Comparison of ENCODE assay signal across 22 mouse cellular contexts in the genomic region with DNA sequence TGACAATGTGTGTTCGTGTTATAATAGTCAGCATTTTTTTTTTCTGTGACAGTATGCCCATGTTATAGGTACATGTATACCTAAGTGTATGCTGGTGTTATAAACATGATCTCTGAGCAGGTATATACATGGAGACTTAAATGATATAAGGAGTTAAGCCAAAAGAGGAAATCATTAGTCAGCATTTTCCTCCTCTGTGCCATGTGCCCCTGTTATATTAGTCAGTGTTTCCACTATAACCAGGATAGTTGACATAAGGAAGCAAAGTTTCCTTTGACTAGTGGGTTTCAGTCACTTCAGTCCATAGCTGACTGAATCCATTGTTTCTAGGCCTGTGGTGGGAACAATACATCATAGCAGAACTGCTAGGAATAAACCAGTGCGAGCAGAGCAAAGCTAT.
DNase-seq lines count a peak whose midpoint lies in the region; ATAC-seq and TF ChIP-seq lines count a peak whose summit lies in the region.
"Had no signal": no experiment of that assay in that cellular context is flagged by ENCODE, and none has a peak within 500 bp of the region (broad histone marks: within the 10 kb centered on the region; RNA-seq: fewer than 3 reads in every experiment).

No protein-coding gene starts in this region.

- H3K27ac ChIP-seq in forebrain, embryonic 12.5 days = 0 out of 2 replicates have a peak overlapping the region, but pooled peaks have one; percentile 2
- no peak overlapping the region for H3K27ac ChIP-seq in forebrain, embryonic 16.5 days (ENCODE audit: low read length)
- 0 out of 2 replicates have a peak overlapping the region, but pooled peaks have one; percentile 15 for H3K27ac ChIP-seq in heart, postnatal 0 days (ENCODE audit: low read depth)
- H3K27ac ChIP-seq in heart, embryonic 11.5 days (ENCODE audit: low read depth, low read length) = no peak overlapping the region
- no peak overlapping the region for H3K27ac ChIP-seq in ES-E14 (ENCODE audit: insufficient read depth, low read depth, low read length, poor library complexity, severe bottlenecking)
- H3K27ac ChIP-seq: embryonic facial prominence, embryonic 10.5 days; embryonic facial prominence, embryonic 12.5 days had no signal

- H3K4me2 ChIP-seq in forebrain, embryonic 12.5 days = no peak overlapping the region
- no peak overlapping the region for H3K4me2 ChIP-seq in forebrain, embryonic 16.5 days (ENCODE audit: low read length)
- no peak overlapping the region for H3K4me2 ChIP-seq in heart, postnatal 0 days (ENCODE audit: low read depth, low read length)
- H3K4me2 ChIP-seq in heart, embryonic 11.5 days = no peak overlapping the region
- H3K4me2 ChIP-seq: embryonic facial prominence, embryonic 12.5 days had no signal

- no peak overlapping the region for H3K4me3 ChIP-seq in forebrain, embryonic 12.5 days (replicated peaks)
- no peak overlapping the region for H3K4me3 ChIP-seq in forebrain, embryonic 16.5 days (replicated peaks; ENCODE audit: low read length)
- no peak overlapping the region for H3K4me3 ChIP-seq in heart, postnatal 0 days (ENCODE audit: low read depth, low read length)
- H3K4me3 ChIP-seq in heart, embryonic 11.5 days (ENCODE audit: low read depth, low read length) = no peak overlapping the region
- no peak overlapping the region for H3K4me3 ChIP-seq in ES-E14 (ENCODE audit: insufficient read depth in 1 of 2, low read depth in 1 of 2, low read length in 2 of 2, poor library complexity in 1 of 2, severe bottlenecking in 1 of 2)
- H3K4me3 ChIP-seq: embryonic facial prominence, embryonic 10.5 days; embryonic facial prominence, embryonic 12.5 days had no signal

- H3K9me3 ChIP-seq in forebrain, embryonic 12.5 days = no peaks in the 10 kb centered on the region
- no peaks in the 10 kb centered on the region for H3K9me3 ChIP-seq in forebrain, embryonic 16.5 days (ENCODE audit: control insufficient read depth, low read length)
- no peaks in the 10 kb centered on the region for H3K9me3 ChIP-seq in heart, postnatal 0 days (replicated peaks; ENCODE audit: control insufficient read depth, low read length)
- H3K9me3 ChIP-seq in heart, embryonic 11.5 days (replicated peaks; ENCODE audit: control insufficient read depth, low read length) = no peaks in the 10 kb centered on the region
- no peaks in the 10 kb centered on the region for H3K9me3 ChIP-seq in ES-E14 (ENCODE audit: control insufficient read depth, insufficient read depth, low read depth, low read length)
- H3K9me3 ChIP-seq: embryonic facial prominence, embryonic 10.5 days; embryonic facial prominence, embryonic 12.5 days had no signal

- in situ Hi-C loops in ES-E14 (cut with MboI; ENCODE audit: low sequenced_read_pairs in 2 of 2, unreplicated experiment in 2 of 2) = no loop called here

- TF ChIP-seq EP300 in heart, postnatal 0 days (IDR thresholded peaks at IDR 0.05; ENCODE audit: low read depth) = no peak

- no peak for TF ChIP-seq CTCF in heart, postnatal 0 days (IDR thresholded peaks at IDR 0.05; ENCODE audit: low read depth)

- no peak overlapping the region for H3K9ac ChIP-seq in forebrain, embryonic 12.5 days
- no peak overlapping the region for H3K9ac ChIP-seq in forebrain, embryonic 16.5 days (replicated peaks; ENCODE audit: low read depth, low read length)
- no peak overlapping the region for H3K9ac ChIP-seq in heart, postnatal 0 days (replicated peaks; ENCODE audit: low read depth, low read length)
- no peak overlapping the region for H3K9ac ChIP-seq in heart, embryonic 11.5 days (ENCODE audit: low read depth, low read length)
- no peak overlapping the region for H3K9ac ChIP-seq in ES-E14 (ENCODE audit: insufficient read depth, low read depth, low read length, poor library complexity, severe bottlenecking)
- H3K9ac ChIP-seq: embryonic facial prominence, embryonic 12.5 days; forebrain, postnatal 0 days had no signal

- 69% methylated on average over 2 of the region's 2 CpGs for WGBS in forebrain, embryonic 12.5 days
- 62% methylated on average over 2 of the region's 2 CpGs for WGBS in forebrain, embryonic 16.5 days
- 79% methylated on average over 2 of the region's 2 CpGs for WGBS in heart, postnatal 0 days
- WGBS in heart, embryonic 11.5 days (ENCODE audit: insufficient replicate concordance) = 75% methylated on average over 2 of the region's 2 CpGs

- H3K27me3 ChIP-seq in forebrain, embryonic 12.5 days = no peaks in the 10 kb centered on the region
- no peaks in the 10 kb centered on the region for H3K27me3 ChIP-seq in forebrain, embryonic 16.5 days (replicated peaks; ENCODE audit: control insufficient read depth, insufficient read depth, low read length)
- no peaks in the 10 kb centered on the region for H3K27me3 ChIP-seq in heart, postnatal 0 days (ENCODE audit: control insufficient read depth, insufficient read depth, low read length)
- no peaks in the 10 kb centered on the region for H3K27me3 ChIP-seq in heart, embryonic 11.5 days (ENCODE audit: control insufficient read depth, insufficient read depth, low read length)
- H3K27me3 ChIP-seq: embryonic facial prominence, embryonic 12.5 days; Patski had no signal

- ATAC-seq in forebrain, embryonic 12.5 days (ENCODE audit: low FRiP score) = no peak
- no peak for ATAC-seq in forebrain, embryonic 16.5 days
- no peak for ATAC-seq in heart, postnatal 0 days (ENCODE audit: insufficient read depth, low read depth)
- no peak for ATAC-seq in heart, embryonic 11.5 days (replicated peaks; ENCODE audit: insufficient number of reproducible peaks, low FRiP score, low TSS enrichment)
- ATAC-seq: activated CD4-positive, CD25-positive, alpha-beta regulatory T cell, adult 4 months; forebrain, embryonic 14.5 days; forebrain, postnatal 0 days; Patski had no signal

- peak; percentile 31 for DNase-seq in heart, postnatal 0 days (ENCODE audit: low spot score)
- DNase-seq in 416B (ENCODE audit: low read depth) = peak; percentile 76
- no peak for DNase-seq in ES-E14 (ENCODE audit: low read depth, low spot score)
- no peak for DNase-seq in urinary bladder, adult 18-20 months (ENCODE audit: low spot score in 2 of 2)
- DNase-seq in embryo, embryonic 11 days = no peak
- DNase-seq: adrenal gland, adult 8-10 months; adrenal gland, postnatal 14 days; adrenal gland, postnatal 36 days; cerebellum, adult 11-12 months; cerebellum, adult 2 months; cerebellum, adult 9-10 months; cerebellum, postnatal 10 days; cerebellum, postnatal 36 days; forebrain, postnatal 0 days had no signal

- H3K36me3 ChIP-seq in forebrain, embryonic 12.5 days (replicated peaks) = no peaks in the 10 kb centered on the region
- H3K36me3 ChIP-seq in forebrain, embryonic 16.5 days (ENCODE audit: control insufficient read depth, insufficient read depth) = no peaks in the 10 kb centered on the region
- H3K36me3 ChIP-seq in heart, postnatal 0 days (replicated peaks; ENCODE audit: control insufficient read depth, insufficient read depth, low read length) = no peaks in the 10 kb centered on the region
- no peaks in the 10 kb centered on the region for H3K36me3 ChIP-seq in heart, embryonic 11.5 days (ENCODE audit: control insufficient read depth, insufficient read depth, low read length)
- peaks cover 5% of the 10 kb centered on the region; the same call in 1 of the 2 replicates for H3K36me3 ChIP-seq in ES-E14 (ENCODE audit: control insufficient read depth, insufficient read depth, low read length, poor library complexity, severe bottlenecking)

- peaks cover 32% of the 10 kb centered on the region for H3K4me1 ChIP-seq in forebrain, embryonic 12.5 days
- H3K4me1 ChIP-seq in forebrain, embryonic 16.5 days (replicated peaks; ENCODE audit: control insufficient read depth, insufficient read depth, low read length) = peaks cover 20% of the 10 kb centered on the region
- peaks cover 6% of the 10 kb centered on the region for H3K4me1 ChIP-seq in heart, postnatal 0 days (ENCODE audit: control insufficient read depth, insufficient read depth)
- peaks cover 14% of the 10 kb centered on the region; the same call in 1 of the 2 replicates for H3K4me1 ChIP-seq in heart, embryonic 11.5 days (ENCODE audit: control insufficient read depth, insufficient read depth, low read length)
- H3K4me1 ChIP-seq in ES-E14 (ENCODE audit: control insufficient read depth in 2 of 2, insufficient read depth in 2 of 2, low read length in 2 of 2, poor library complexity in 1 of 2) = peaks cover 0 to 3% of the 10 kb centered on the region in 2 experiments; a peak in 1 of 4 replicates
- H3K4me1 ChIP-seq: embryonic facial prominence, embryonic 10.5 days had no signal

TF ChIP-seq in ES-E14, 5 proteins besides CTCF, POLR2A, EP300 and RAD21:
- no peak for TF ChIP-seq ZNF384 (IDR thresholded peaks at IDR 0.05; ENCODE audit: low read depth, low read length)
- TF ChIP-seq MAFK (IDR thresholded peaks at IDR 0.05; ENCODE audit: insufficient read depth, low read depth, low read length) = peak; percentile 90

Comparison
In these comparisons a context has a peak if more than half of its experiments do, and no peak if none do; other contexts are left out.
1. H3K27ac ChIP-seq: peak in forebrain, embryonic 12.5 days (single experiment) and heart, postnatal 0 days (single experiment); none in forebrain, embryonic 16.5 days (single experiment), heart, embryonic 11.5 days (single experiment) and ES-E14 (single experiment).
2. DNase-seq: peak in heart, postnatal 0 days (single experiment) and 416B (single experiment); none in ES-E14 (single experiment), urinary bladder, adult 18-20 months (0 of 2) and embryo, embryonic 11 days (single experiment).